Mouse (Mus musculus): ENCODE measurements around the gene Gm10638.

DNA sequence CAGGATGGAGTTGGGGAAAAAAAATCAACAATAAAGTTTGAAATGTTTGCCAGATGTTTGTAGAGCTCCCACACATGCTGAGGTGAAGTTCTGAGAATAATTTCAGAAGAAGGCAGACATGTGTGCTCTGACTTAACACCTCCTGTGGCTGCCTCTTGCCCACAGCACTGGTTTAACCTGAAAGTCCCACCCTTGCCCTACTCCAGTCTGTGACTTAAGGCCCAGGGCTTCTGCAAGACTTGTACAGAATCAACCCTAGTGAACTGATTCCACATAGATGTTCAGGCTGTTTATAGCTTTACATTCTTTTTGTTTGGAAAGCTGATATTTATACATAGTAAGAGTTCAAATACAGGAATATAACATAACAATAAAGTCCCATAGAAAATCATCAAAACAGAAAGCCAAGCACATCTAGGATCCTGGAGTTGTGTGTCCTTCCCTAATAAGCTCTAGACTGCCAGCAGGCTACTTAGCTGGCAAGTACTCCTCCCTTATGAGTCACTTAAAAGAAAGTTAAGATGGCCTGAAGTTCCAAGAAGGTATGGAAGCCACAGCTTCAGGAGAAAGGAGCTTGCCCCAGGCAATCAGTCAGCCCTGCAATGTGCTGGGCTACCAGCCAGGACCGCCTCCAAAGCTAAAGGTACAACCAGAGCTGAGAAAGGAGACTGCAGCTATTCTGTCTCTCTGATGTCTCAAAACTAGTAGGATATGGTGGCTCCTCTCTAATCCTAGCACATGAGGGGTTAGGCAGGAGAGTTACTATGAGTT lies 24.6 kb downstream of the Gm10638 start:
- TF ChIP-seq POLR2A (IDR thresholded peaks at IDR 0.05; ENCODE audit: borderline replicate concordance, extremely low read depth, low read depth, low read length) (no peak), CTCF (IDR thresholded peaks at IDR 0.05; ENCODE audit: insufficient read depth, low read length) (no peak)
